Mouse (Mus musculus) ES-E14 (cell line): ENCODE data around the gene Tmem230. TPM values are rescaled to one million over a fixed set of nuclear protein-coding genes. Genes with fewer than 3 reads are reported as not detected.

Experiments used
- DNase-seq: peaks from one replicate; pipeline ENCODE4 v3.0.0-alpha.2; 2013; ENCODE audit warnings: low read depth, low spot score
- H3K27ac ChIP-seq: 2 replicates; pipeline ENCODE4 v1.5.1; 2012; ENCODE audit warnings: low read depth, mild to moderate bottlenecking, low read length, moderate library complexity, mixed read lengths; ENCODE audit not compliant: poor library complexity, insufficient read depth, severe bottlenecking
- H3K36me3 ChIP-seq: 2 replicates; pipeline ENCODE4 v1.6.1; 2012; ENCODE audit warnings: mild to moderate bottlenecking, low read length, moderate library complexity, mixed read lengths; ENCODE audit not compliant: control insufficient read depth, poor library complexity, insufficient read depth, severe bottlenecking
- H3K4me1 ChIP-seq, 2 experiments: fragments of 150-350 bp in 1 of 2; sonication (generic) in 1 of 2; 2 replicates each; pipeline ENCODE4 v1.6.1; 2012; ENCODE audit warnings: low read length in 2 of 2, mild to moderate bottlenecking in 1 of 2, mixed read lengths in 1 of 2; ENCODE audit not compliant: control insufficient read depth in 2 of 2, insufficient read depth in 2 of 2, poor library complexity in 1 of 2
- H3K4me3 ChIP-seq, 2 experiments: fragments of 150-350 bp in 1 of 2; sonication (generic) in 1 of 2; 2 replicates each; pipeline ENCODE4 v1.5.1; 2012; ENCODE audit warnings: low read length in 2 of 2, low read depth in 1 of 2, mild to moderate bottlenecking in 1 of 2, mixed read lengths in 1 of 2; ENCODE audit not compliant: insufficient read depth in 1 of 2, poor library complexity in 1 of 2, severe bottlenecking in 1 of 2
- H3K9ac ChIP-seq: 2 replicates; pipeline ENCODE4 v1.6.1; 2012; ENCODE audit warnings: low read depth, mild to moderate bottlenecking, low read length, mixed read lengths; ENCODE audit not compliant: poor library complexity, insufficient read depth, severe bottlenecking
- H3K9me3 ChIP-seq: fragments of 150-350 bp; sonication (generic); 2 replicates; pipeline ENCODE4 v1.6.1; 2012; ENCODE audit warnings: low read depth, mild to moderate bottlenecking, low read length; ENCODE audit not compliant: control insufficient read depth, insufficient read depth
- CHD2 ChIP-seq: IDR thresholded peaks from 2 replicates; pipeline ENCODE4 v1.6.1; 2014; ENCODE audit warnings: mild to moderate bottlenecking, low read depth, low read length, inconsistent platforms
- HCFC1 ChIP-seq: IDR thresholded peaks from 2 replicates; pipeline ENCODE4 v1.6.1; 2012; ENCODE audit warnings: low read length, inconsistent platforms, borderline replicate concordance; ENCODE audit not compliant: insufficient read depth
- MAFK ChIP-seq: IDR thresholded peaks from 2 replicates; pipeline ENCODE4 v1.6.1; 2014; ENCODE audit warnings: mild to moderate bottlenecking, low read depth, low read length, inconsistent platforms; ENCODE audit not compliant: insufficient read depth
- ZC3H11A ChIP-seq: IDR thresholded peaks from 2 replicates; pipeline ENCODE4 v1.6.1; 2012; ENCODE audit warnings: low read depth, mild to moderate bottlenecking, inconsistent platforms, low read length, borderline replicate concordance
- ZNF384 ChIP-seq: IDR thresholded peaks from 2 replicates; pipeline ENCODE4 v1.6.1; 2012; ENCODE audit warnings: low read depth, low read length, inconsistent platforms
- in situ Hi-C, 2 experiments: fragments of 600-800 bp; cut with MboI; formaldehyde crosslinking; loops; one replicate each; pipeline ENCODE4 v1.15.1; 2025; ENCODE audit warnings: low sequenced_read_pairs in 2 of 2, inconsistent platforms in 1 of 2; ENCODE audit not compliant: unreplicated experiment in 2 of 2
- total RNA-seq: library from RNA; depleted of rRNA; stranded (reverse); fragments of 300-350 nt; gene quantifications from 2 replicates; pipeline ENCODE4 v1.2.3, GENCODE M21; 2012; rRNA removed

The Tmem230 gene
- 31.8 and 36.0 TPM in 2 replicates for total RNA-seq

DNA sequence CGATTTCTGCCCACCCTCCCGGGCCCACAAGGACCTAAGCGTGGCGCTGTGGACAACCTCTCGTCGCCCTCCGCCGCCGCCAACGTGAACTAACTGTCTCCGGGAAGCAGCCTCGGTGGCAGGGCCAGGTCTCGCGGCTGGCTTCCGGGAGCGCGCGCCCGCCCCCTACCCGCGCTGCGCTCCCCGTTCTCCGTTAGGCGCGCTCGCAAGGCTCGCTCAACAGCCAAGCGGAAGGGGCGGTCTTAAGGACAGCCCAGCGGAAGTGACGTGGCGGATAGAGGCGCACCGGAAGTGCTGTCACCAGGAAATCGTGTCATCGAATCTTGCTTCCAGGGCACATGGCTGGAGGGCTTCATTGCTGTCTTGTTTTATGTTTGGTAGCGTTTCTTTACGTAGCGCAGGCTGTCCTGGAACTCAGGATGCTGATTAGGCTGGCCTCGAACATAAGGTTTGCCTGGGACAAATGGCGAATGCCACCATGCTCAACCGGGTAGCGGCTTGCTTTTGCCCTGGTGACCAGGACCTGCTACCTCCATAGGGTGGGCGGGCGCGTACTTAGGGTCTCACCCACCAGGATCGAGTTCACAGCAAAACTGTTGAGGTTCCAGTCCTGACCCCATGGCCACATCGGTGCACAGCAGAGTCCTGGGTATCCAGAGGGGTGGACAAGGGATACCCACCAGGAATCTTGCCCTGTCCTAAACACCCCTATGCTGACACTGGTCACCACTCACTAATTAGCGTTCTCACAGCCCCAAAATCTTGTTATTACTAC, at the start of gene Tmem230:
Tmem230 (minus strand) TSS at position 269 of the 775 bp plus-strand sequence.
- TF ChIP-seq ZNF384 (no peak), HCFC1 (peak; percentile 53; the same call in 1 of the 2 replicates)
- H3K4me1 ChIP-seq: no peaks in the 10 kb centered on the region

DNA sequence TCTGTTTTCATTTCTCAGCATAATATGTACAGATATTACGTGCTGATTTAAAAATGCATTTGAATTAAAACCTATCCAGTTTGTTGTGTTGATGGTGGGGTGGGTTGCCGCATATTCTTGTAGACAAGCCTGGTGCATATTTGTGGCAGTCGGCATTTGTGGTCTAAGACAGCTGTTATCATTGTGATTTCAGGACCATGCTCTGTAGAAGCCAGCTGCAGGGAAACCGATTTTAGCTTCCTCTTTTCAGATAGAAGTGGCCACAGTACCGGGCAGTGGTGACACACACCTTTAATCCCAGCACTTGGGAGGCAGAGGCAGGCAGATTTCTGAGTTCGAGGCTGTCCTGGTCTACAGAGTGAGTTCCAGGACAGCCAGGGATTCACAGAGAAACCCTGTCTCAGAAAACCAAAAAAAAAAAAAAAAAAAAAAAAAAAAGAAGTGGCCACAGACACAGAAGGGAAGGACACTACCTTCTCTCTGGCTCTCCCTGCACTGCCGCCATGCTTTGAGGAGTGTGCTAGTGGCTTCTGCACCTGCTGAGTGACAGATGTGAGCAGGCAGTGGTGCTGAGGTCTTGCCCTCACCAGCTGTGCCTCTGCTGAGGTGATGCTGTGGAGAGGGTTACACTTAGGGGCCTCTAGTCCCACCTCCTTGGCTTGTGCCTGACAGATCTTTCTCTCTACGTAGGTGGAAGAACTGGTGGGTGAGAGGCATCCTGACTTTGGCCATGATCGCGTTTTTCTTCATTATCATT, 46.3 kb upstream of the Tmem230 start:
- H3K9ac ChIP-seq: no peak overlapping the region
- H3K4me1 ChIP-seq: peaks cover 2 to 18% of the 10 kb centered on the region in 2 experiments; a peak in 2 of 4 replicates
- no peak overlapping the region for H3K4me3 ChIP-seq
- DNase-seq: no peak
- no peak overlapping the region for H3K27ac ChIP-seq
- peaks cover 56% of the 10 kb centered on the region for H3K36me3 ChIP-seq
- H3K9me3 ChIP-seq: no peaks in the 10 kb centered on the region
- TF ChIP-seq ZNF384 (no peak), MAFK (no peak), ZC3H11A (no peak), HCFC1 (no peak), CHD2 (no peak)
- in situ Hi-C loops: no loop called here

More for the DNA sequence above, at the start of gene Tmem230:
- in situ Hi-C loops: loop anchor here (10.0 to 25.0 kb wide), 2 partner anchors 103 to 410 kb away; partner anchors contain the start of gene Slc23a2 (in 1 of the 2)
- no peaks in the 10 kb centered on the region for H3K9me3 ChIP-seq
- H3K27ac ChIP-seq: peak within 1 kb of the TSS; percentile 86
- H3K36me3 ChIP-seq: peaks cover 20% of the 10 kb centered on the region
- peak within 1 kb of the TSS; percentile 67 to 86 for H3K4me3 ChIP-seq
- H3K9ac ChIP-seq: peak within 1 kb of the TSS; percentile 90
- DNase-seq: peak; percentile 91

DNA sequence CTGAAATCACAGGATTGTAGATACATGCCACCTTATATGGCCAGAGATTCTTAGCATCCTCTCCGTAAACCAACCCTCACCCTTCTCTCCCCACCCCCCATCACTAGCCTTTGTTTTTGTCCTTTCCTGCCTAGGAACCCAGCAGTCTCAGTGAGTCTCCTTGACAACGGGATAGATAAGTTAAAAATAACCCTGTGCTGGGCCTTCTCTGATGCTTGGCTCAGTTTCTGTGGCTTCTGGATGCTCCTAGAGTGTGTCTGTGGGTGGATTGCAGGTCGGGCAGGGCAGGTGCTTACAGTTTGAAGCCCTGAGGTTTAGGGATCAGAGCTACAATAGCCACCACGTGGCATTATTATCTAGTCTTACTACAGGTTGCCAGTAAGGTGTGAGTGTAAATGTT, 44.5 kb upstream of the Tmem230 start:
- H3K4me3 ChIP-seq: no peak overlapping the region
- in situ Hi-C loops: no loop called here

DNA sequence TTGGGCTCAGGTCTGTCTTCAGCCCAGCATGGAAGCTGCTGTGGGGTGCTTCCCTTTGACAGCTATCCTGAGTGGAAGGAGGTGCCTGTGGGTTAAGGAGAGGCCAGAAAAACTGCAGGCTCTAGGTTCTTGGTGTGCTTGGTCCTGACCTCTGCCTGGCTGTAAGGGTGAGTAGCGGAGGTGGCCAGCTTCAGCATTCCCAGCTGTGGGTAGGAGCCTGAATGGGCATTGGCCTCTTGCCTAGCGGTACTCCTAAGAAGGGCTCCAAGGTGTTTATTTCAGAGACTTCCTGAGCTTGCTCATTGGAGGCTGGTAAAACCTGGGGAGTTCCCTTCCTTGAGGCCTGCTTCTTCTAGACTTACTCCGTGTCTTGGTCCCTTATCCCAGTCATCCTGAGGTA, 43.7 kb upstream of the Tmem230 start:
- peaks cover 35% of the 10 kb centered on the region for H3K36me3 ChIP-seq
- peaks cover 2 to 18% of the 10 kb centered on the region in 2 experiments; a peak in 2 of 4 replicates for H3K4me1 ChIP-seq
- no peak overlapping the region for H3K27ac ChIP-seq
- no peak for TF ChIP-seq ZC3H11A
- TF ChIP-seq MAFK: no peak
- TF ChIP-seq ZNF384: no peak
- no peak for TF ChIP-seq HCFC1
- TF ChIP-seq CHD2: no peak
- peak overlapping the region; percentile 28; the same call in 1 of the 2 replicates for H3K9ac ChIP-seq
- H3K4me3 ChIP-seq: no peak overlapping the region
- no peak for DNase-seq
- in situ Hi-C loops: no loop called here
- H3K9me3 ChIP-seq: no peaks in the 10 kb centered on the region

More for the DNA sequence above, 44.5 kb upstream of the Tmem230 start:
- peaks cover 41% of the 10 kb centered on the region for H3K36me3 ChIP-seq
- no peak overlapping the region; the same call in 1 of the 2 replicates for H3K9ac ChIP-seq
- no peaks in the 10 kb centered on the region for H3K9me3 ChIP-seq
- no peak for DNase-seq
- peaks cover 2 to 18% of the 10 kb centered on the region in 2 experiments; a peak in 2 of 4 replicates for H3K4me1 ChIP-seq
- no peak for TF ChIP-seq HCFC1
- TF ChIP-seq ZC3H11A: no peak
- H3K27ac ChIP-seq: no peak overlapping the region
